Mouse (Mus musculus) adrenal gland, postnatal 14 days (tissue): Measurements from ENCODE around the gene Susd1. TPM values are rescaled to one million over a fixed set of nuclear protein-coding genes. Genes with fewer than 3 reads are reported as not detected.

Experiments used
- DNase-seq: peaks from one replicate; pipeline ENCODE4 v3.0.0; 2021; ENCODE audit warnings: mixed read lengths
- long read RNA-seq, 2 experiments: library from polyadenylated mRNA; stranded (forward); transcript quantifications; one replicate each; pipeline ENCODE4 v2.0.0; 2021
- total RNA-seq: library from RNA; stranded (reverse); gene quantifications from 2 replicates; pipeline ENCODE4 v1.2.3, GENCODE M21; 2021

The Susd1 gene
- 5.1 and 5.4 TPM in 2 replicates for total RNA-seq
- long read RNA-seq, experiment 1, partial matches to known transcripts: 0 of 2 reads
- long read RNA-seq, experiment 1, other reads (novel, unspliced or antisense): 2 of 2 reads
- long read RNA-seq, experiment 2: 0 reads

DNA sequence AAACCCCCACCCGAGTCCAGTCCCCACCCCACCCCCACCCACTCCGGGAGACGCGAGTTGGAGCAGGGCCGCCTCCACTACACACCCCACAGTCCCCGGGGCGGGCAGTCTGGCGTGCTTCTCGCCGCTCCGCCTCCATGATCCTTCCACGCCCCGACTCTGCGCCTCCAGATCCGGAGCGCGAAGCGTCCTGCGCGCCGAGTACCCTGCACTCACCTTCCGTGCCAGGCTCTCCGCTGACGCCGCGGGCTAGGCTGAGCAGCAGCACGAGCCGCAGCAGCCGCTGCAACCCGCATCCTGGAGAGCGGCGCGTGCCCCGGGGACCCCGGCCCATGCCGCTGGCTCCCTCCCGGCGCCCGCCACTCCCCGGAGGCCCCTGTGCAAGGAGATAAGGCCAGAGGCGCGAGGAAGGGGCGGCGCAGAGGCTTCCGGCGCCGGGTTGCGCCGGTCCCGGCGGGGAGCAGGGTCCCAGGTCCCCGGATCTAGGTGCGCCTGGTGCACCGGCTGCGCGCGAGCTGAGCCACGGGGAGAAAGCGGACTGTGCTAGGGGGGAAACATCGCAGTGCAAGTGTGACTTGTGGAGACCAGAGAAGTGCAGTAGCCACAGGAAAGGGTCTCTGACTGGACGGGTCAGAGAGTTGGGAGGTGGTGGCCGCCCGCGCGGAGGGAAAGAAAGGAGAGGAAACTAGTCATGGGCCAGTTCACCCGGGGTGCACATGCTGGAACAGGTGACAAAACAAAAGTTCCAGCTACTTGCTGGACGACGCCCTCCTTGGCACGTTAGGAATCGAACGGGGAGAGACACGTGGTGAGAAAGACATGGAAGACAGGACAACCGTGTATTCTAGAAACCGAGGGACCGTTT lies at the start of gene Susd1:
TSS of gene Susd1 (minus strand) at position 644 of the 865 bp plus-strand sequence.
- DNase-seq: peak; percentile 81

DNA sequence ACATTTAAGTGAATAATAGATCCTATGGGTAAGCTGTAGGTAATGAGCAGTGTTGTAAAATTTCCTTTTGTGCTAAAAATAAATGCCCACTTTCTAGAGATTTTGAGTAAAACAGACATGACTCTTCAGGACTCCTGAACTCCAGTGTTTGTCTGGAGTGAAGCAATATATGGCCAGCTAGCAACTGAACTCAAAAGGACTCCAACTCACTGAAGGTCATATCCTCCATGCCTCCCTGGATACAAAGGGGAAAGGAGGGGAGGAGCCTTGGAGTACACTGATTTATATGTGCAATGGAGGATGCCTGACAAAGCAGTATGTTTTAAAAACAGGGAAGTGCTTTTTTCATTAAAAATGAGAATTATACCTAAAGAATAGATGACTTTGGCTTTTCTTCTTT lies 32.9 kb upstream of the Susd1 start:
- DNase-seq: peak; percentile 19

DNA sequence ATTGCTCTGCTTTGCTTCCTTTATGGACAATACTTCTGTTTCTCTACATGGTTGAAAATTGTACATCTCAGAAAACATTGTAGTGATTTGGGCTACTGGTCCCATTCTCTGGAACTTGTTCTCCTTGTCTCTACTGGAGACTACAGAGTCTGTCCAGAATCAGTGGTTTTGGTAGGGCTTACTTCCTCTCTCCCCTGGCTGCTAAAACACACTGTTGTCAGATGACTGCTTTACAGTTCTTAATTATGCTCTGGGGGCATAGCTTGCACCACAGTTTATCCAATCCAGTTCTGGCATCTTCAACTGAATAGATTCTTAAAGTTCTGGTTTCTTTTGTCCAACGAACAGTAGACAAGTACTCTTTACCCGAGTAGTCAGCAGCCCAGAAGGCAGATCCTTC lies 27.0 kb upstream of the Susd1 start:
- DNase-seq: no peak

DNA sequence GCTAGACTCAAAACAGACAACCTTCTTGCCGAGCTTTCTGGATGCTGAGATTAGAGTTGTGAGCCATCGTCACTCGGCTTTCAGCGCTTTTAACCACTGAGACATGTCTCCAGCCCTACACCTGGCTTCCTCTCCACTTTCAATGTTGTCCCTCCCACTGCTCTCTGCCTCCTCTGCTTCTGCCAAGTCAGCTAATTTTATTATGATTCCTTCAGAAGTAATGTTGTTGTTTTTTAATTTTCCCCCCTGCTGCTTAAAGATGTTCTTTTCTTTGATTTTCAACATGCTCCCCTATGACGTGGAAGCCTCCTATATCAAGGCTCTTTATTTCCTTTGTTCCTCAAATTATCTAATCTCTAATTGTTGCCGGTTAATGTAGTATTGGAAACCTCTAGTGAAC lies 26.2 kb upstream of the Susd1 start:
- DNase-seq: no peak

DNA sequence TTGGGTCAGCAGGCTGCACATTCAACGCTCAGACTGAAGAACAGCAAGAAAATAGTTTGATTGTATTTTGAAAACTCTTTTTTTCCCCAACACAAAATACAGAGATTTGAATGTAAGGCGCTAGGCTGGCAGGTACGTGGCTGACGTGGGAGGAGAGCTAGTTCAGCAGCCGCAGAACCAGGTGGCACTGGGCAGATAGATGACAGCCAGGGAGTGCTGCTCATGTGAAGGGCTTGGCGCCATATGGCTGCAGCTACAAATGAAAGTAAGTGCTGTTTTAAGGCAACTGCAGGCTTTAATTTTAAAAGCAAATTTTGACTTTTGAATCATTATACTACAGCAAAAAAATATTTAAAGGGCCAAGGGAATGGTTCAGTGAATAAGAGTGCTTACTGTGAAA lies 24.1 kb upstream of the Susd1 start:
- no peak for DNase-seq

DNA sequence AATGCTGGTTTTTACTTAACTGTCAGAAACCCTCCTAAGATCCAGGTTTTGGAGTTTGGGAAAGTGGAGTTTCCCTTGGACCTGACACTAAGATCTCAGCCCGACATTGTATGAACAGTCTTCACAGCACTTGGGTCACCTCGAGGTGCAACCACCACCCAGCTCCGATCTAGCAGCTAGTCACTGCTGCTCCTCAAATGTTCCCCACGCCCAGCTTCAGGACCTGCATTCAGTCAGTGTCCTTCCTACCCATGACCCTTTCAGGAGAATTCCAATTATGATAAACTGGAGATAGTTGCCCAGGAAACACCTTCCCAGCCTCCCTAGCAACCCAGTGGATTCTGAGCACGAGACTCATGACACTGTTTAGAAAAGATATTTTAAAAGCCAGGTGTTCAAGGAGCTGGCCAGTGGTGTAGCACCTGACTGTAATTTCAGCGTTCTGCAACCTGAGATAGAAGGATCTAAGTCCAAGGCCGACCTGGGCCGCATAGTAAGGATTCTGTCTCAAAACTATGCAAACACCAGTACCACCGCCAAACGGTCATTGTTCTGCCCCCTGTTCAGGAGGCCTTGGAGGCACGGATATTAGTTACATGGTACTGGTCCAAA lies 22.8 kb upstream of the Susd1 start:
- DNase-seq: no peak

DNA sequence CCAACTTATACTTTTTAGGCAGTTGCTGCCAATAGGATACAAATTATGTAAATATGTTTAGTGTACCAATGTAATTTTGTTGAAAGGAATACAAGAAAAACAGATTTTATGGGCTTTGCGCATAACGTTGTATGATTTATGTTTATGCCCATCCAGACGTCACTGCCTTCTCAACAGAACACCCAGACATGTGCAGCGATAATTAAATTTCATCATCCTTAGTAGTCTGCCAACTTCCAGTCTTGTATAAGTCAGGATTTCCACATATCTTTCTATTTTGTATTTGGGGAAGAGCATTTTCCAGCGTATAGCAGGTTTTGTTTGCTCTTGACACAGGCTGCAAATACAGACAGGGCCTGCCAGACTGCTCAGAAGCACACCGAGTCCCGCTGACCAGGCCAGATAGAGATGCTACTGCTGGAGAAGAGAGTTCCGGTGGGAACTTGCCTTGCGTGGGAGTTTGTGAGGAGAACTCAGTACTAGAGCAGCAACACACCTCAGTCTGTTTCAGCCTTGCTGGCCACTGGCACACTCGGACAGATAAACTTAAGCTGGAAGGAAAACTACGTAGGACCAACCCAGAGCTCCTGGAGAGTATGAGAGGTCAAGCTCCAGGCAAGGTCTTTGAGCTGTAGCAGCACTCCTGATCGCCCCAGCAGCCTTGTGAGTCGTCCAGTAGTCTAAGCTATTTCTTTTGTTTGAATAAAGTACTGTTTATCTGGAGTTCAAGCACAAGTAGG lies 21.0 kb upstream of the Susd1 start:
- no peak for DNase-seq

DNA sequence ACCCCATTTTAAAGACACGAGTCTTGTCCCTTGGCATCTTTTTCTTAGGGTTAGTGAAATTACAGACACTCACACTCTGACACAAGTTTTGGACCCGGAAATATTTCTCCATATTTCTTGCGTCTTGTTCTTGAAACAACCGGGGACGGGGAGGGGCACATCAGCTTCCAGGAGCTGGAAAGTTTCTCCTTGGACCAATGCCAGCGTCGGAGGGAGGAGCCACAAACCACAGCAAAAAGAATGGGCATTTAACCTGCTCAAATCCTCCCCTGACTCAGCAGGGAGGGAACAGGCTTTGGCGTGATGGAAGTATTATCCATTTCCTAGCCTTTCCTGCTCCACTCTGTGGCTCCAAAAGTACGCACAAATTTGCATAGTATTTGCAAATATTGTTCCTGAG lies 19.5 kb upstream of the Susd1 start:
- peak; percentile 76 for DNase-seq

DNA sequence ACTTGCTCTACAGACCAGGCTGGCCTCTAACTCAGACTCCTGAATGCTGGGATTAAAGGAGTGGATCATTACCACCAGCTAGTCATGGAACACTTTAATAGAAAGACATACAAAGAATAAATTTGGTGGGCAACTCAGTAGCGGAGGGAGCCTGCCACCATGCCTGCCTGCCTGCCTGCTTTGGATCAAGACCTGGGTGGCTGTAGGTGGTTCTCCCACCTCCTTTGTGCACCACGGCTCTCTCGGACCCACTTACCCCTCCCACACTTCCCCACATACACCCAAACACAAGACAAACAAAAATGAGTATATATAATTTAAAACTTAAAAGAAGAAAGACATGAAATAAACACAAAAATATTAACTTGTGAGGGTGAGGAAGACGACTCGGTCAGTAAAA lies 18.7 kb upstream of the Susd1 start:
- no peak for DNase-seq

DNA sequence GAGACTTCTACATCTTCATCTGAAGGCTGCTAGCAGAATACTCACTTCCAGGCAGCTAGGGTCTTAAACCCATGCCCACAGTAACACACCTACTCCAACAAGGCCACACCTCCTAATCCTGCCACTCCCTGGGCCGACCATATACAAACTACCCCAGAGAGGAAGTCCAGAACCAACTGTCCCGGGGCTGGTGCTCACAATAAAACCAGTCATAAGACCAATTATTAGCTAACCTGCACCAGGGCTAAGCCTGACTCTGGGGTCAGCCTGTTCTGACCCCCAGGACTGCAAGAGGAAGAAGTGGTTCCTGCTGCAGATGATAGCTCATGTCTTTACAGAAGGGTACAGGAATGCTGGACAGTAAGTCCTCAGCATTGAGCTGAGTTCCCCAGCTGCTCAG lies 17.0 kb upstream of the Susd1 start:
- DNase-seq: no peak

DNA sequence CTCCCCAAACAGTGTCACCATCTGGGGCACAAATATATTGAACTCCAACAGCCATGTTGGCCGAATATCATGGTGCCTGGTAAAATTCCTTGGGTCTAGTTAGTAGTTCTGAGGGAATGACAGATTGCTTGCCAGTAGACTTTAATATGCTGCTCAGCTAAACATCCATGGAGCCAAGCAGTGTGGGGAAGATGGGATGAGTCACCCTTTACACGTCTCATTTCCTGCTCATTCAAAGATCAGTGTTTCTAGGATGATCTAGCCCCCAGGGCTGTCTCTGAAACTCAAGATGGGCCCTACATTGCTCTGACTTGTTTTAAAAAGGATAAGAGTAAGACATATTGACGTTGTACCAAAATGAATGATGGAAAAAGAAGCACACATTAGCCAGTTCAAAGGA lies 15.6 kb upstream of the Susd1 start:
- DNase-seq: no peak

DNA sequence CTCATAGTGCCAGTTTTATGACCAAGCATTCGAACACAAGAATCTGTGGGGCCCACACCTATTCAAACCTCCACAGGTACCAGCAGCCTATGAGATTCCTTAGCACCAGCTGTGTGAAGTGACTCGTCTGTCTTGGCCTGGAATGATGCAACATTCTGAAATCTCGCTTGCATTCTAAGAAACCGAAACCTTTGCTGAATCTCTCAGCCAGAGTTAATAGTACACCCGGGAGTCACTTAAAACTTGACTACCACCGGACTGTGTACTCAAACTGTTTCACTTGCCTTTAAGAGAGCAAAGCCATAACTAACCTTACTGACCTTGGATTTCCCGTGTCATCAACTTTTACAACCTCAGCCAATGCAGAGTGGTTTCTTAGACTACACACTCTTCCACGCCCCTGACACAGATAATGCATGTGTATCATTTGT lies 14.1 kb upstream of the Susd1 start:
- no peak for DNase-seq

DNA sequence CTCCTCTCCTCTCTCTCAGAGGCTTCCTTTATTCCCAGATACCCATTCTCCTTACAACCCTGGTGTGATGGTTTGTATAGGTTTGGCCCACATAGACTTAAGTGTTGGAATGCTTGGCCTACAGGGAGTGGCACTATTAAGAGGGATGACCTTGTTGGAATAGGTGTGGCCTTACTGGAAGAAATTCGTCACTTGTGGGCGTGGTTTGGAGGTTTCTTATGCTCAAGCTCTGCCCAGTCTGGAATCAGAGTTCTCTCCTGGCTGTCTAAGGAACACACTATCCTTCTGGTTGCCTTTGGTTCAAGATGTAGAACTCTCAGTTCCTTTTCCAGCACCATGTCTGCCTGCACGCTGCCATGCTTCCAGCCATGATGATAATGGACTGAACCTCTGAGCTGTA lies 12.5 kb upstream of the Susd1 start:
- DNase-seq: no peak

DNA sequence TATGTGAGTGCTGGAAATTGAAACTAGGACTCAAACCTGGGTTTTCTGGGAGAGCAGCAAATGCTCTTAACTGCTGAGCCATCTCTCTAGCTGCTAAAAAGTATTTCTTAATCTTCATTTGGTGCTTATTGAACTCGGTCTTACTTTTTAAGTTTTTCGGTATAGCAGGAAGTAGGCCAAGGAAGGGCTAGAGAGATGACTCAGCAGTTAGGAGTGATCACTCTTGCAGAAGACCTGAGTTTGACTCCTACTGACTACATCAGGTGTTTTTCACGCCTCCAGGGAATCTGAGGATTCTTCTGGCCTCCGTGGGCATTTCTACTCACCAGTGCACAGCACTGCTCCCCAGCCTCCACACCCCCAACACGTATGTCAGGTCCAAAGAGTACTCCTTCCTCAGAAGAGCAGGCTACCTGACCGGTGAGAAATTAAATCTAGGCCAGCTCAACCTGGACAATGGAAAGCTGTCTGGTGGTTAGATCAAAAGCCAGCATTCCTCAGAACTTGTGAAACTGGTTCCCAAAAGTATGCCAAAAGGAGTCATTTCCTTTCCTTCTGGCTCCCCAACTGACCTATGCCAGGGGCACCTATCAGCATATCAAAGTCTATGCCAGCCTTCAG lies 11.9 kb upstream of the Susd1 start:
- no peak for DNase-seq

DNA sequence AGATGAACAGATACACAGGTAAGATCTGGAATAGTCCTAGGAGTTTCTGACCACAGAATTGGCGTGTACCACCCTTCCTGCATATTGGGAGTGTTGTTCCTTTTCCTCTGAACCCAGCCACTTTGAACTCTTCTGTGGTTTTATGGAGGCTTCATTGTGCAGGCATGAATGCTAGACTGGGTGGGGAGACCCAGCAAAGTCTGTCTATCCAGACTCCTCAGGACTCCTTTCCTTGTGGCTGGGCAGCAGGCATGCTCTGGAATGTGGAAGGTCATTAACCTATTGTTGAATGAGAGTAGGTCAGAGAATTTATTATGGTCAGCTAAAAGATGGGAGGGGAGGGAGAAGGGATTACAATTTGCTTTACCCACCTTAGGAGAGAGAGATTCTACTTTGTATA lies 8.9 kb upstream of the Susd1 start:
- no peak for DNase-seq

DNA sequence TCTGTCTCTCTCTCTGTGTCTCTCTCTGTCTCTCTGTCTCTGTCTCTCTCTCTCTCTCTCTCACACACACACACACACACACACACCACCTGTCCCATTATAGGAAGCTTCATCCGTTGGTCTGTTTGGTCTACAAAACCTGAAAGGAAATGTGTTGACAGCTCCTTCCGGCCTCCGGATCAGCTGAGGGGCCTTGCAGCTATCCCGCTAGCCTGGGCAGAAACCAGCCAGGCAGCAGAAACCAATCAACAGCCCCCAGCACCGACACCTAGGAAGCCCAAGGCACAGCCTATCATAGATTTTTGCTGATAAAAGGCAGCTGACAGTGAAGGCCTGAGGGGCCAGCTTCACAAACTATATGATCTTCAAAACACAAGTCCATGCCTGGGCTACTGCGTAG lies 7.1 kb upstream of the Susd1 start:
- peak; percentile 23 for DNase-seq

DNA sequence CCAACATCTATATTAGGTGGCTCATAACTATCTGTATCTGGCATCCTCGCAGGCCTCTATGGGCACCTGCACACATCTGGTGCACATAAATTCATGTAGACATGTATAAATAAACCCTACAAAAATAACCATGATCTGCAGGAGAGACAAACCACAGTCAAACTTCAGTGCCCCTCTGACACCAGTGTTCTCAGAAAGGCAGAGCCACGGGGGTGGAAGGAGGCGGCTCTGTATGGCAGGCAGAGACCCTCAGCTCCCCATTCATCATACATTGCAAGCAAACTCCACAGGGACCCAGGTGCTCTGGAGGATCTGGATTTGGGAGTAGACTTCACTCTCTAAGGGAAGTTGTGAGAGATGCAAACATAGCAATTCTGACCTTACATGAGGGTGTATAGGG lies 6.6 kb upstream of the Susd1 start:
- DNase-seq: no peak

DNA sequence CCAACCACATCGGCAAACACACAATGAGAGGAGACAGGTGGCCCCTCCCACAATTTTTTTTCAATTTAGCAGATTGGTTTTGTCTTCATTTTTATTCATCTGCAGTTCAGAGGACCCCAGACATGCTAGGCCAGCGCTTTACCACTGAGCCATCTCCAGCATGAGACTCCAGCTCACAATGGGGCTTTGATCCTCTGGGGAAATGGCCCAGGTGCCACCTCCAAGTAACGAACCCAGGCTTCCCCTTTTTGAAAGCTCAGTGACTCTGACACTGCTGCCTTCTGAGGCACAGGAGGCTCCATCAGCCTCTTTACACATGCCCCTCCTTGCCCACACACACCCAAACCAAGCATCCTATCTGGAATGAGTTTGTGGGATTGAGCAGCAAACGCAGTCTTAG lies 5.7 kb upstream of the Susd1 start:
- DNase-seq: no peak

DNA sequence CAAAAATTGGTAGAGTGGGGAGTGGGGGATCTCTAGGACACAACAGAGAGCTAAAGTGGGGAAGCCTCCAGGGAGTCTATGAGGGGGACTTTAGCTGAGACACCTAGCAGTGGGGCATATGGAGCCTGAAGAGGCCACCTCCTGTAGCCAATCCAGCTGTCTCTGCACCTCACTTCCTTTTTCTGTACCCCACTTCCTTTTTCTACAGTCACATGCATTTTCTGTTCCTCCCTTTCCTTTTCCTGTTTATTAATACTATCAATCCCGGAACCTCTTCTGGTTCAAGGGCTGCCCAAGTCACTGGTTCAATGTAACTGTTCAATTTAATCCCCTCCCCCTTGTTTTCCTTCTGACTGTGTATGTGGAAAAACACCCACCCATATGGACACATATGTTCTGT lies 2.8 kb upstream of the Susd1 start:
- DNase-seq: no peak

DNA sequence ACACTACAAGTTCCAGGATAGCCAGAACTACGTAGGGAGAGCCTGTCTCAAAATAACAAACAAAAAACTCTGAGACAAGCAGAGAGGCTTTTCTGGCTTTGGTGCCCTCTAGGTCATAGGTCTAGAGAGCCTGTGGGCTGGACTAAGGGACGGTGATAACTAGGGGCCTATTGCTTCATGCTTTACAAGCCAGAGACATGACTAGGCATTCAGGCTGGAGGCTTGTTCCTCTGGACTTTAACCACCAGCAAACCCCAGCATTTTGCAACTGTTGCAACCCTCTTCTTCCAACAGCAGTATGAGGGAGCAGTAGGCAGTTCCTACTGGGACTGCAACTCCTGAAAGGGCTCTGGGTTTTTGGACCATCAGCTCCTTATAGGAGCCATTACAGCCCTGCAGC lies 1.5 kb upstream of the Susd1 start:
- DNase-seq: peak; percentile 24

DNA sequence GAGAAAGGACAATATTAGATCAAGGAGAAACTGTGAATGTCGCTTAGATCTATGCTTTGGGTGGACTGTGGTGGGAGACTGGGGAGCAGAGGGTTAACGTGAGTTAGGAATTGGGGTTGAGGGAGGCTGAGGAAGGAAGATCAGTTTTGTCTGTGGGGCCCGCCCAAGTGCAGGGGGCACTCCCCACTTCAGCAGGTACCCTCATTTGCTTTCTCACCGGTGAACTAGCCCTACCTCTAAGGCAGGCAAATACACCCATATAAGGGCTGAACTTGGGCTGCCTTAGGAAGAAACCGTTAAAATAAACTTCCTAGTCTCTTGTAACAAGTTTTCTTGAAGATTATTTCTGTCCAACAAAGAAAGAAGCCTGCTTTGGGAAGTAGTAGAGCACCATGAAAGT lies 608 bp upstream of the Susd1 start:
- no peak for DNase-seq

DNA sequence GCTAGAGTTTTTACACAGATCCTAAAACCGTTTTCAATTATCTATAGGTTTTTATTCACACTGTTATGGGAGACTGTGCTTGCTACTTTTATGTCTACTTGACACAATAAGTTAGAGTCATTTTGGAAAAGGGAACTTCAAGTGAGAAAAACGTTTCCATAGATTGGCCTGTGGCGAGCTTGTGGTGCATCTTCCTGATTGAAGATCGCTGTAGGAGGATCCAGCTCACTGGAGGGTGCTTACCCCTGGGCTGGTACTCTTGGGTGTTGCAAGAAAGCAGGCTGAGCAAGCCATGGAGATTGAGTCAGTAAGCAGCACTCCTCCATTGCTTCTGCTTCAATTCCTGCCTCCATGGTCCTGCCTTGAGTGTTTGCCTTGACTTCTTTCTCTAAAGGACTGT lies 2.5 kb downstream of the Susd1 start:
- DNase-seq: no peak

DNA sequence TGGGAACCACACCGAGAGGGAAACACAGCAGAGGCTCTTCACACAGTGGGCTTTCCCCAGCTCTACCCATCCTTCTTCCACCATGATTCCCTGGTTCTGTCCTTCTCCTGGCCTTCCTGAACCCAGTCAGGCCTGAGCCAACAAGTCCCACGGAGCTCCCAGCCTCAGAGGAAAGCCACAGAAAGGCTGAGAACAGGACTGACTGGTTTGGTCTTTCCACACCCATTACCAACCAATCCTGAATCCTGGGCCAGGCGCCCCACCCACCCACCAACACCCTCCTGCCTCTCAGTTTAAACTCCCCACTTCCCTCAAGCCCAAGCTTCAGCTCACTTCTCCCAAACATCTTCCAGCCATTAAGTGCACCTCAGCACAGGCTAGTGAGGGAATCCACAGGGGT lies 4.4 kb downstream of the Susd1 start:
- no peak for DNase-seq
